15 mouse cellular contexts compared by ENCODE assay signal in the genomic region with DNA sequence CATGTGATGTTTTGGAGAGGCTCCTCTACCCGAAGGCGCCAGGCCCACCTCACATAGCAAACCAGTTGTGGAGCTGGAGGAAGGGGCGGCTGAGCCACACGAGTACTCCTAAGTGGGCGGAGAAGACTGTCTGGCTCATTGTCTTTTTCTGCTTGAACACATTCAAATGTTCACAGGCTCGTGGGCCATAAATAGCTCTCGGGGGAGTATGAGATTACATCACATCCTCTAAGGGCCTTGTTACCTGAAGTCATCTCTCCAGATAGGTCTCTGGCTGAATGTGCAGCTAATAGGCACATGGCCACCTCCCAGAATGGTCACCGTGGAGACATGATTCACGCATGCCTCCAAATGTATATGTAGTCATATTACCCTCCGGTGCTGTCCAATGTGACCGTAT.
A peak's percentile ranks its signal among the peaks of the same experiment; 100 is the strongest.
DNase-seq lines count a peak whose midpoint lies in the region; ATAC-seq and TF ChIP-seq lines count a peak whose summit lies in the region.
"Had no signal": no experiment of that assay in that cellular context is flagged by ENCODE, and none has a peak within 500 bp of the region (broad histone marks: within the 10 kb centered on the region; RNA-seq: fewer than 3 reads in every experiment).

No protein-coding gene starts in this region.

- H3K4me3 ChIP-seq in forebrain, postnatal 0 days (ENCODE audit: low read depth, low read length) = no peak overlapping the region
- H3K4me3 ChIP-seq in forebrain, embryonic 14.5 days (ENCODE audit: low read depth, low read length) = no peak overlapping the region
- H3K4me3 ChIP-seq in olfactory bulb, adult 2 months (ENCODE audit: insufficient read depth, low read depth, low read length) = no peak overlapping the region
- H3K4me3 ChIP-seq: forebrain, embryonic 12.5 days; intestine, embryonic 15.5 days; limb, embryonic 15.5 days; lung, embryonic 15.5 days had no signal

- no peak overlapping the region for H3K4me2 ChIP-seq in forebrain, postnatal 0 days (ENCODE audit: low read depth)
- H3K4me2 ChIP-seq in forebrain, embryonic 14.5 days (ENCODE audit: low read length) = no peak overlapping the region
- H3K4me2 ChIP-seq: forebrain, embryonic 12.5 days; intestine, embryonic 15.5 days; limb, embryonic 15.5 days; lung, embryonic 15.5 days had no signal

- DNase-seq in forebrain, postnatal 0 days = no peak
- no peak for DNase-seq in forebrain, embryonic 14.5 days (ENCODE audit: low spot score)
- peak; percentile 10 for DNase-seq in 3T3-L1 (ENCODE audit: low read depth, low spot score)
- DNase-seq in frontal cortex, adult 2 months (ENCODE audit: extremely low spot score in 1 of 2, low spot score in 1 of 2) = peak; percentile 63 to 79
- no peak for DNase-seq in spleen, postnatal 36 days (ENCODE audit: low spot score in 2 of 2)
- no peak for DNase-seq in adrenal gland, adult 18-20 months (ENCODE audit: low spot score in 2 of 2)
- DNase-seq in adrenal gland, adult 8-10 months = no peak
- DNase-seq: cerebellum, adult 9-10 months; heart, postnatal 4 days; kidney, postnatal 4 days had no signal

- no peaks in the 10 kb centered on the region for H3K4me1 ChIP-seq in forebrain, postnatal 0 days (ENCODE audit: insufficient read depth)
- peaks cover 2% of the 10 kb centered on the region; the same call in 1 of the 2 replicates for H3K4me1 ChIP-seq in forebrain, embryonic 14.5 days (ENCODE audit: control insufficient read depth, insufficient read depth, low read length)
- H3K4me1 ChIP-seq in olfactory bulb, adult 2 months (ENCODE audit: control insufficient read depth, insufficient read depth, low read length) = peaks cover 9% of the 10 kb centered on the region
- H3K4me1 ChIP-seq: intestine, embryonic 15.5 days; limb, embryonic 15.5 days; lung, embryonic 15.5 days had no signal

- no peaks in the 10 kb centered on the region for H3K27me3 ChIP-seq in forebrain, postnatal 0 days (ENCODE audit: insufficient read depth, low read length)
- H3K27me3 ChIP-seq in forebrain, embryonic 14.5 days (replicated peaks; ENCODE audit: control insufficient read depth, insufficient read depth, low read length) = no peaks in the 10 kb centered on the region
- H3K27me3 ChIP-seq: forebrain, embryonic 12.5 days; intestine, embryonic 15.5 days; limb, embryonic 15.5 days; lung, embryonic 15.5 days had no signal

- no peaks in the 10 kb centered on the region for H3K36me3 ChIP-seq in forebrain, postnatal 0 days (ENCODE audit: insufficient read depth)
- H3K36me3 ChIP-seq in forebrain, embryonic 14.5 days (ENCODE audit: control insufficient read depth, insufficient read depth, low read length) = no peaks in the 10 kb centered on the region
- H3K36me3 ChIP-seq: forebrain, embryonic 12.5 days; intestine, embryonic 15.5 days; limb, embryonic 15.5 days; lung, embryonic 15.5 days had no signal

- no peak for TF ChIP-seq CTCF in forebrain, postnatal 0 days (IDR thresholded peaks at IDR 0.05; ENCODE audit: low read depth)
- no peak for TF ChIP-seq CTCF in olfactory bulb, adult 2 months (IDR thresholded peaks at IDR 0.05; ENCODE audit: insufficient read depth, low read depth, low read length)

- no peak for TF ChIP-seq POLR2A in olfactory bulb, adult 2 months (IDR thresholded peaks at IDR 0.05; ENCODE audit: insufficient read depth, low read depth, low read length)

- H3K27ac ChIP-seq in forebrain, postnatal 0 days (ENCODE audit: low read depth, low read length) = no peak overlapping the region
- no peak overlapping the region for H3K27ac ChIP-seq in forebrain, embryonic 14.5 days (ENCODE audit: low read depth, low read length)
- peak overlapping the region; percentile 65; the same call in 1 of the 2 replicates for H3K27ac ChIP-seq in olfactory bulb, adult 2 months (ENCODE audit: insufficient read depth, low read depth, low read length)
- H3K27ac ChIP-seq: forebrain, embryonic 12.5 days; intestine, embryonic 15.5 days; limb, embryonic 15.5 days; lung, embryonic 15.5 days had no signal

- no peaks in the 10 kb centered on the region for H3K9me3 ChIP-seq in forebrain, postnatal 0 days (ENCODE audit: low read length)
- no peaks in the 10 kb centered on the region for H3K9me3 ChIP-seq in forebrain, embryonic 14.5 days (replicated peaks; ENCODE audit: control insufficient read depth, low read length)
- H3K9me3 ChIP-seq: forebrain, embryonic 12.5 days; intestine, embryonic 15.5 days; limb, embryonic 15.5 days; lung, embryonic 15.5 days had no signal

- 44% methylated on average over 11 of the region's 11 CpGs for WGBS in forebrain, postnatal 0 days
- WGBS in forebrain, embryonic 14.5 days = 38% methylated on average over 11 of the region's 11 CpGs
- WGBS in olfactory bulb, adult 2 months = 38% methylated on average over 11 of the region's 11 CpGs

- H3K9ac ChIP-seq in forebrain, postnatal 0 days = no peak overlapping the region
- H3K9ac ChIP-seq in forebrain, embryonic 14.5 days (ENCODE audit: low read length) = no peak overlapping the region
- H3K9ac ChIP-seq: forebrain, embryonic 12.5 days; intestine, embryonic 15.5 days; limb, embryonic 15.5 days; lung, embryonic 15.5 days had no signal

- ATAC-seq in forebrain, postnatal 0 days = peak; percentile 25
- ATAC-seq in forebrain, embryonic 14.5 days = no peak
- ATAC-seq: intestine, embryonic 15.5 days had no signal

Comparison
In these comparisons a context has a peak if more than half of its experiments do, and no peak if none do; other contexts are left out.
1. DNase-seq: peak in 3T3-L1 (single experiment) and frontal cortex, adult 2 months (2 of 2); none in forebrain, postnatal 0 days (single experiment), forebrain, embryonic 14.5 days (single experiment), spleen, postnatal 36 days (0 of 2), adrenal gland, adult 18-20 months (0 of 2) and adrenal gland, adult 8-10 months (single experiment).